Mouse (Mus musculus) left cerebral cortex, adult 8-10 months (tissue): ENCODE results near the gene Fmn2. TPM values are rescaled to one million over a fixed set of nuclear protein-coding genes. Genes with fewer than 3 reads are reported as not detected.

Source experiments
- DNase-seq, 2 experiments: peaks; one replicate each; pipeline ENCODE4 v3.0.0; 2022; ENCODE audit warnings: low spot score in 2 of 2
- total RNA-seq, 4 experiments: library from RNA; stranded (reverse); gene quantifications; 2 replicates each; pipeline ENCODE4 v1.2.4; 2022

The Fmn2 gene
- total RNA-seq, 4 experiments from 2014 or later = 68.5 to 101 (median 83.6) TPM

DNA sequence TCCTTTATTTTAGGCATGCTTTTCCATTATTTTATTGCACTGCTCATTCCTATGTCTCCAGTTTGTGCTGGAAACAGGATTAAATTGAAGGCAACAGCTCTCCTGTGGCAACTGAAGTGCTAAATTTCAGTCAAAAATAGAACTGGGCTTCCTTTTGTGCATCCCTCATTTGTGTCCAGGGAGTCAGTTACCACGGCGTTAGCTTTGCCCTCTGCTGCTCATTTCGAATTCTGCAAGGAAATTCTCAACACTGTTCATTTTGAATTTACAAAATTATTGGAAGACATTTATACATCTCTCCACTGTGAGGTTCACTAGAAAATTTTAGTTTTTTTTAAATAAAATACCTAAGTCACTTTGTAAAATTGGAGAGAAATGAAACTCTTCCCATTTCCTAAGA is 53.8 kb downstream of the Fmn2 start:
- DNase-seq = no peak

DNA sequence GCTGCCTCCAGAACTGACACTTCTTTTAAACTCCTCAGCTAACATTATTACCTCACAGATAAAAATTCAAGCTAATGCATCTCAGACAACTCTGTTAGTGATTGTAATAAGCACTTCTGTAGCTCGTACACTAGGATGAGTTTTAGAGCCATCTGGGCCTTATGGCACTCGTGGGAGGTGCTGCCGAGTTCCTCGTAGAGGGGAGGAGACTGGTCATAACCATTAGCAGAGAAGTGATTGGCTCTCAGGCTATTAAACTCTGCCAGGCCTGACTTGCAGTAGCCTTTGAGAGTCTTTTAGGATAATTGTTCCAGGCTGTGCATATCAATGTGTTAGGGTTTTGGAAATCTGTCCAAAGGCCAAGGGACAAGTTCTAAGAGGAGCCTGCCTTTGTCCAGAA is 55.6 kb downstream of the Fmn2 start:
- peak in 1 of 2 experiments; percentile 24 for DNase-seq

DNA sequence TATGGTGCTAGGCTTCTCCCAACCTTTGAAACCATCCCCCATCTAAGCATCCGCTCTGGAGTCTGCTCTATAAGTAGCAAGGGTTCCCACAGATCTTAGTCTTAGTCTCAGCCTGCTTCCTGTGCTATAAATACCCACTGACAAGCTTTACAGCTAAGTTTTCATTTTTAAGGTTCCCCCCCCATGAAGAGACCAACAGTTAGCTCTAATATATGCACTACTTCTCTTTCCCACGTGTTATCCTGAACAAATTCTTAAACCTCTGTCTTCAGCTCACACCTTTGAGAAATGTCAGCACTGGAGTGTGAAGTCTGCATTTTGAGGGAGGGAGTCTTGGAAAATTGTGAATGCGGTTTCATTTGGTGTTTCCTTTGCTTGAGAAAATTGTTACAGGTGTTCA is 56.2 kb downstream of the Fmn2 start:
- no peak for DNase-seq

DNA sequence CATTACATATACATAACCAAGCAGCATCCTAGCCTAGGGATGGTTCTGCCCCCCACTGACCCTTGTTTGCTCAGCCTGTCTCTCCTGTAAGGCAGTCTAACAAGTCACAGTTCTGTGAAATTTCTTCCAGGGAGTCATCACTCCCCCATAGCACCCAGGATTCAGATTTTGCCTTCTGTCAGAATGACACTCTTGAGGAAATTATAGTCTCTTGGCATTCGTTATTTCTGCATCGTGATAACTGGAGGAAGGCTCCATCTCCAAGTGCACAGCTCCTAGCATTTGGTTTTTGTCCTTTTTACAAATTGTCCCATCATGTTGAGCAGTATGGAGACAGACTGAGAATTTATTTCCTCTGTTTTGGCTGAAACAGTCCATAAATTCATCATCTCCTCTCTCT is 56.9 kb downstream of the Fmn2 start:
- DNase-seq = peak in 1 of 2 experiments; percentile 39

DNA sequence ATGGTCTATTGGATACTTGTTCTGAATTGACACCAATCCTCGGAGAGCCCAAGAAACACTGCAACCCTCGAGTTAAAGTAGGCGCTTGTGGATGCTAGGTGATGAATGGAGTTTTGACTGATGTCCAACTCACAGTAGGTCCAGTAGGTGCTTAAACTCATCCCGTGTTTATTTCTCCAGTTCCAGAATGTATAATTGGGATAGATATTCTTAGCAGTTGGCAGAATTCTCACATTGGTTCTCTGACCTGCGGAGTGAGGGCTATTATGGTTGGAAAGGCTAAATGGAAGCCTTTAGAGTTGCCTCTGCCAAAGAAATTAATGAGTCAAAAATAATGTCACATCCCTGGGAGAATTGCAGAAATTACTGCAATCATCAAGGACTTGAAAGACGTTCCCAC is 62.9 kb downstream of the Fmn2 start:
- no peak for DNase-seq

DNA sequence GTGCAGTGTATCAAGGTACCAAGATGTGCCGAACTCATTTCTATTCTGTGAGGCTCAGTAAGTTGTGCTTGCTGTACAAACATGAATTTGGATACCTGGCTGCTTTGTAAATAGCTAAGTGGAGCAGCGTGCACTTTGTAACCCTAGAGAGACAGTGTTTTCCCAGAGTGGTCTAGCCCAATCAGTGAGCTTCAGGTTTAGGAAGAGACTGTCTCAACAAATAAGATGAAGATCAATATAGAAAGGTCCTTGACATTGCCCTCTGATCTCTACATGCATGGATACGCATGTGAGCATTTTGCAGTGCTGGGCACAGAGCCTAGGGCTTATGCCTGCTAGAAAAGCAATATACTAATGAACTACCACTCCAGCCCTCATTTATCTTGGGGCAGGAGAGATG is 67.0 kb downstream of the Fmn2 start:
- DNase-seq = no peak

DNA sequence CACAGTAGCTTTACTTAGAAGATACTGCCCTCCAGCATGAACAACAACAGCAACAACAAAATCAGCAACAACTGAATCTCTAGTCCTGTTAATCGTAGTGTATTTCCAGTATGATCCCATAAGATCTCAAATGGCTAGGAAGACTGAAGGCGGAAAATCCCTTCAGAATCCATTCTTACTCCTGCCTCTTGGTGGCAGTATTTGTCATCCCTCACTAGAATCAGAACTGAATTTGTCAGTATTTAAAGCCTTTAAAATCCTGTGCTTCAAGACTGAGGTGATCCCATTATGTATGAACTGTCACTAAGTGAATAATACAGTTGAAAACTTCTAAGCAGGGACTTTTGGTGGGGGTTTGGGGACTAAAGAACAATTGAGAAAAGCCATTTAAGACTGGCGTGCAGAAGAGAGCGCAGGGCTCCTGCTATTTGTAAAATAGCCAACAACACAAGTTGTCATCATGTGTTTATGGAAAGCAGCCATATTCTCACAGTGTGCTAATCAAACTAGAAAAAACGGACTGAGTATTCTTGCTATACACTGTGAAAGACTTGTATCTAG is 90.9 kb downstream of the Fmn2 start:
- DNase-seq = no peak

DNA sequence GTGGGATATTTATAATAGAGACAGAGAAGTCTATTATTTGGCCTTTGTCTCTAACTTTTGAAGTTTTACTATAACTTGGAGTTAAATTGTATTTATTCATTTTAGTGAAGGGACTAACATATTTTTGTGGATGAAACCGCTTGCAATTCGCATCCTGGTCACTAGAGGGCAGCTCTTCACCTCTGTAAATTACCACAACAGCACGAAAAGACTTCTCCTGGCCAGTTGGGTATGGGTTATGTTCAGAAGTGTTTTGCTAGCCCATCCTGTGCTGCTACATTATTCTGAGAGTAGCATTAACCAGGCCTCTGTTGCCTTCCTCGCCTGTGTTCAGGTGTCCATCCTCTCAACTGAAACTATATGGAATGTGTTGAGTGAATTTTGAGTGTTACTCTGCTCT is 93.4 kb downstream of the Fmn2 start:
- peak in 1 of 2 experiments; percentile 73 for DNase-seq

DNA sequence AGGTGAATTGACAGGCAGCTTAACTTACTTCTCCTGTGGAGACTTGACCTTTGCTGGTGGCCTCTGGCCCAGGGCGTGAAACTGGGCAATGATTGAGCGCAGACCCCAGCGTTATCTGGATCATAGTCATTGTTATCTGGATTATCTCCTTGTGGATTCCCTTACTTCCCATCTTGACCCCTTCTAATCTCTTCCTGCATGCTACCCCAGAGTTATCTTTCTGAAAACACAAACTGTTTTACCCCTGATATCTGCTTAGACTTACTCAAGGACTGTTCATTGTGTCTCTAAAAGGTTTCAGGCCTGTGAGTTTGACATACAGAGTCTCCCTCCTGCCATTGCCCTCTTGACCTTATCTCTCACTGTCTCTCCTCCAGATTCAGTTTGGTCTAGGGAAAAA is 95.9 kb downstream of the Fmn2 start:
- no peak for DNase-seq

DNA sequence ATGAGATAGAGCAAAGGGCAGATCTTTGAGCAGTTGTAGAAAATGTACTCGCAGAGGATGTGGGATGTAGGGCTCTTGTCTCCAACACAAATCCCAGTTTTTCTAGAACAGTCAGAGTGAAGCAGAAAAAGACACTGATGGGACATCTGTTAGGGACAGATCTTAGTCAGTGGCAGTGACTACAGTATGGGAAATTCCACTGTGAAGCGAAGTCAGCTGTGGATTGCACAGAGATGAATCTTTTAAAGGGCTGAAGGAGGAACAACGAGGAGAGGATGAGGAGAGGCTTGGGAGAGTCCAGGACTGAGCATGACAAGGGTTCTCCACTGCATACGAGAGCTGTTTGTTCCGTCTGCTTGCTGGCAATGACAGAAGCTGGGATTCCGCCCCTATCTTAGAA is 96.6 kb downstream of the Fmn2 start:
- DNase-seq = no peak

DNA sequence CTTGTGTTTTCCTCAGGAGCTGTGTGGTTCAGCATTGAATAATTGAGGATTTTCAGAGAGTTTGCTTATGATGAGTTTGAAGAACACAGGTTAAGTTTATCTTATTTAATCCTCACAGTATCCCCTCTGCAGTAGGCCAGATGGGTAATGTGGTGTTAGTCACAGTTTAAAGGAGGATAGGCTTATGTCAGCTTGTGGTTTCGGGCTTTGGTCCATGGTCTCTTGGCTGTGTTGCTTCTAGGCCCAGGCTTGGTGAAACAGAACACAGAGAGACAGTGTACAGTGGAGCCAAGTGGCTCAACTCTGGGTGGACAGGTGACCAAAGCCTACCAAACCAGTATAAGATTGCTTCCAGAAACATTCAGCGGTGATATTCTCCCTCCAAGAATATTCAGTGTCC is 98.4 kb downstream of the Fmn2 start:
- DNase-seq = no peak

DNA sequence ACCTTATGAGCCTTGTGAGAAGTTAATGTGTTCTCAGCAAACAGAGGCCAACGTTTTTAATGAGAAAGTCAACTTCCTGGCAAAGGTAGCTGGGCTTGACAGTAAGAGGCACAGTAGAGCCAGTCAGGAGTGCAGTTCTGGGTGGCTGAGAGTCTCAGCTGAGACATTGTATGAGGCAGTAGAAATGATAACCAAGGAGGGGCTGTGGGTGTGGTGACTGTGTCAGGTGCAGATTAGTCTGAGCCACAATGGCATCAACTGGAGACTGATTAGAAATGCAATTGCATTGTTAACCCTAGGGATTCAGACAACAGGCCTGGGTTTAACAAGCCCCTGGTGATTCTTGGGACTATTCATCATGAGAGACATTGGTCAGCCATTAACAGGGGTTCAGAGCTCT is 99.0 kb downstream of the Fmn2 start:
- no peak for DNase-seq

DNA sequence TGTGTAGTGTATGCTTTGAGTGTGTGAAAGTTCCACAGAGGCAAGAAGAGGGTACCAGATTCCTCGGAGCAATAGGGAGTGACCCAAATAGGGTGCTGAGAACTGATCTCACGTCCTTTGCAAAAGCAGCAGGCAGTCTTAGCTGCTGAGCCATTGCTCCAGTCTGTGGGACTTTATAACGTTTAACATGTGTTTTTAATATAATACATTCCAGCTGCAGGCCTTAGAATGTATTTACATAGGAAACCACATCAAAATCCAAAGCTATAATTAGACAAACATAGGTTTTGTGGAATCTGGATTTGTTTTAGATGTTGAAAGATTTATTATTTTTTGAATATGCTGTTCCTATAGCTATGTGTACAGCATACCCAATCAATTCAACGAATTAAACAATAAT is 115.7 kb downstream of the Fmn2 start:
- no peak for DNase-seq

DNA sequence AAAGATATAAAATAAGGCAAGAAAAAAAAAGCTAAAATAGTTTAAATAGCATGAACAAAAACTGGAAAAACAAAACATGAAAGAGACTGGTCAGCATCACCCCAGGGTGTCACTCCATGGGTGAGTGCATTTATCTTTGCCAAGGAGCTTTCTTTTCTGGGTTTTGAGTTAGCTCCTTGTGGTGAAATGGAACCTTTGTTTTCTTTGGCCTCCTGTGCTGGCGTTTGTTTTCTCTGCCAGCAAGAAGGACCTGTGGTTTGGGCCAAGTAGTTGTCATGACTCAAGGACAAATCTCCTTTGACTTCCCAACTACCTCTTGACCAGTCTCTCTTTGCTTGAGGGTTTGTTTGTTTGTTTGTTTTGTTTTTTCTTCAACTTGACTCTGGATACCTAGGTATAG is 119.9 kb downstream of the Fmn2 start:
- no peak for DNase-seq

DNA sequence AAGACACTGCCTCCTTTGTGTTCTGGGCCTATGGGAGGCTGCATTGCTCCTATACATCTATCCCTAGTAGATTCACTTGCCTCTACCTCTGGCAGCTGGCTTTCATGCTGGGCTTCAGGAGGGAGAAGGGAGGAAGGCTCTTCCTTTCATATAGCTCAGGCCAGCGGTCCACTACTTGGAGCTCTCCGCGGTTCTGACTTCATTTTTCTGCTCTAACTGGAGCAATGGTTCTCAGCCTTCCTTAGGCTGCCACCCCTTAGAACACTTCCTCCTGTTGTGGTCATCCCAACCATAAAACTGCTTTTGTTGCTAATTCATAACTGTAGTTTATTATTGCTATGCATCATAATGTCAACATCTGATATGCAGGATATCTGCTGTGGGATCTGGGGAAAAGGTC is 121.4 kb downstream of the Fmn2 start:
- no peak for DNase-seq

DNA sequence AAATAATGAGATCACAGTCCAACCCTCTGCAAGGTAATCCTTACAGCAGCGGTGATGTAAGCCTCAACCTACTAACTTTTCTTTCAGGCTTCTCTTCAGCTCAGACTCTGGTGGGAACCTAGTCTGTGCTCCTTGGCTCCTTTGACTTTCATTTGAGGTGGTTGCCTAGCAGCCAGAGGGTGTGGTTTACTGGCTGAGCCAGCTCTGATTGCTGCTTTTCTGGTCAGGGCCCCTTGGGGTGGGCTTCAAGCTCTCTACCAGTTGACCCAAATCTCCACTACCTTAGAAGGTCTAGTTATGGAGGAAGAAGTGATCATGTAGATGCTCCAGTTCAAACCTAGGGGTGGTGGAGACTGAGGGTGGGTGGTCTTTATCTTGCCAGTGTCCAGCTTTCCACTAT is 128.4 kb downstream of the Fmn2 start:
- no peak for DNase-seq

DNA sequence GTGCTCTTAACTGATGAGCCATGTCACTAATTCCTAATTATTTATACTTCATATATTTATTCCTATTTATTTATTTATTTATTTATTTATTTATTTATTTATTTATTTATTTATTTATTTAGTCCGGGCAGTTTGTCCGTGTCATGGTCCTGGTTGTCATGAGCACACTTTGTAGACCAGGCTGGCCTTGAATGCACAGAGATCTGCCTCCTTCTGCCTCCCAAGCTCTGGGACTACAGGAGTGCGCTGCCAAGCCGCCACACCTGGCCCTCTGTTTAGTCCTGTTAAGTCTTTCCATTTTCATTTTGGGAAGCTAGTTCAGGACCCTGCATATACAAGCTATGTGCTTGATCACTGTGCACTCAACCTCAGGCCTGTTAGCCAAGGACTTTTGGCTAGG is 134.7 kb downstream of the Fmn2 start:
- no peak for DNase-seq

DNA sequence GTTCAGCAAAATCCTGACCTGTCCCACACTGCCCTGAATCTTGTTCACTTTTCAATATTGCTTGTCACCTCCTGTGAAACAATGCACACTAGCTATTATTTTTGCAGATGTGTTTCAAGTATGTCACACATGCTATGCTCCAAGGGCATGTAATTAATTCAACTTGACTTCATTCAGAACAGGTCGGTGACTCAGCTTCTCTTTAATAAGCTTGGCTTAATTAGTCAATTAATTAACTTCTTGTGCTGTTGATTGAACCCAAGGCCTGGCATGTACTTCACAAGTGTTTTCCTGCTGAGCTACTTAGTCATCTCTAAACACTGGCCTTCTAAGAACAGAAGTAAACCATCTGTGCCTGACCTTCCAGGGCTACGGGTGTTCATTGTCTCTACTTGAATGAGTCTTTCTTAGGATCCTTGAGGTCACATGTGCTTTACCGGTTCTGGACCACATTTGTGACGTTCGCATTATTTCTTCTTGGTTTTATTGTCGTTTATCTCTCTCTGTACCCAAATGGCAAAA is 136.0 kb downstream of the Fmn2 start:
- DNase-seq = no peak

DNA sequence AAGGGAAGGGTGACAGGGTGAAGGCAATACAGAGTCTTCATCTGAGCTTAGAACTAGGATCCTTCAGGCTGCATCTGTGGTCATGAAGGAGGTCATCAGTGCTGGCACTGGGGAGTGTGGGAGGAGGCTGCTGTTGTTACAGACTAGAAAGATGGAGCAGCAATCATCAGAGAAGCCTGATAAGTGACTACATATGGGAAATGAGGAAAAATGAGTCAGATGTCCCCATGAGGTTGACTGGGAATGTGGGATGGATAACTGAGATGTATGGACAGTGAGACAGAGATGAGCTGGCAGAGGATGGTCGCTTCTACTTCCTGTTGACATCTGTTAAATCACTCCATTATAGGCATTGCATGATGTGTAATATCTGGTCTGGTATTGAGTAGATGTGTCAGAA is 139.3 kb downstream of the Fmn2 start:
- DNase-seq = no peak

DNA sequence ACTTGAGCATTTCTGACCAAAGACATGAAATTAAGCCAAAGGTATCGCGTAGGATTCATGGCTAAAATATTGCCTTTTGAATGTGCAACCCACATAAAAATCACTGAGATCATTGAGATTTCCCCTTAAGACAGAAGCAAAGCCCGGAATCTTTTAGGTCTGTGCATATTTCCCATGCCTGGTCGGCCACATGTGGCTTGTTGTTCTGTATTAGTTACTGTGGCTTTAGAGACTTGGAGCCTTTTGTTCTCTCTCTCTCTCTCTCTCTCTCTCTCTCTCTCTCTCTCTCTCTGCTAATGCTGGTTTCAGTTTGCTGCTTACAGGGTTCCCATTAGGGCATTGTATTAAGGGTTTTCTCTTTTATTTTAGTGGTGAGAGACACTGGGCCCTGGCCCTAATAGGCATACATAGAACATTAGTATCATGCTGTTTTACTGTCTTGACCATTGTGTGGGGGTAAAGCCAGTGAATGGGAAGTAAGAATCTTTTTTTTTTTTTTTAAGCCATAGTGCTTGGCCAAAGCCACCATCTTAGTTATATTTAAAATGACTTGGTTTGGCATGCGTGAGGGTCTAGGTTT is 141.9 kb downstream of the Fmn2 start:
- DNase-seq = no peak

DNA sequence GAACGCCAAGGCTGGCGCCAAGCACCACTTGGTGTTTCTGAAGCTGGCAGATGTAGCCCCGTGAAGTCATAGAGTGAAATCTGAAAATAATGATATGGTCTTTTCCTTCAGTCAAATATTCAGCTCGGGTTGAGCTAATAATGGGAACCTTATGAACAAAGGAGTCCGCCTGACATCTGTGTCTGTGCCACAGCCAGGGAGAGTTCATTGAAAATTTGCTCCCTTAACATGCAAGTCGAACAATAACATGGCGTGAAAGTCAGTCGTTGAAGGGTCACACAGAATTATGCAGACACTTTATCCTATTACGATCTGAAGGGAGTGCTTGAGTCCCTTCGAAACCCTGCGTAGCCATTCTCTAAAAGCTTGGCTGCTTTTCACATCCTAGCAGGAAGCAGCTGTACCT is 147.8 kb downstream of the Fmn2 start:
- no peak for DNase-seq

DNA sequence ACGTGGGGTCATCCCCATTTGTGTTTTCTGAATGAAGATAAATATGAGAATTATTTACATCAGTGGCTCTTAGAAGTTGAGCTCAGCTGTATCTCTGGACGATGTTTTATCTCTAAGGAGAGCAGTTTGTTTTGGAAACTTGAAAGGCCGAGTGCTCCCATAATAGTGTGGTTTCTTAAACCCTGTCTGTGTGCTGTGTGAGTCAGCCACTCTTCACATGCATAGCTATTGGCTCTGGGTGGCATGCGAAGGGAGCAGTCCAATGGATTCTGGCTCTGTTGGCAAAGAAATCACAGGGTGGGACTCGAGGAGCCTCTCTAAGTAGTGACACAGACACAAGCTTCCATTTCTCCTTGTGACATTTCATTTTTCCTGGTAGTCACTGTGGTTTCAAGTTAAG is 152.9 kb downstream of the Fmn2 start:
- DNase-seq = no peak

DNA sequence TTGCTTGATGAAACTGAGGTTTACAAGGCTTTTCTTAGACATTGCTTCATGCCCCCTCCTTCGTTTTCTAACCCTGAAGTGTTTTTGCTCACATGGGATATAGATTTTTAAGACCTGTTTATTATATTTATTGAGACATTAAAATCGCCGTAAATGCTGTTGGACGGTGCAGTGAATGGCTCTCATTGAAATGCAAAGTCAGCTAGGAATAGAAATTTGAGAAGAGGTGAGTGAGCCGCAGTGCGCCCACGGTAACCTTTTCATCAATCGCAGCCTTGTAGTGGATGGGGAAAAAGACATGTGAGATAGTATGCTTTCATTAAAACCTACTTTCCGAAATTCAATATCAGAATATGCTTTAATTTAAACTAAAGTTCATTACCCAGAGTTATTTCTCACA is 153.7 kb downstream of the Fmn2 start:
- no peak for DNase-seq

DNA sequence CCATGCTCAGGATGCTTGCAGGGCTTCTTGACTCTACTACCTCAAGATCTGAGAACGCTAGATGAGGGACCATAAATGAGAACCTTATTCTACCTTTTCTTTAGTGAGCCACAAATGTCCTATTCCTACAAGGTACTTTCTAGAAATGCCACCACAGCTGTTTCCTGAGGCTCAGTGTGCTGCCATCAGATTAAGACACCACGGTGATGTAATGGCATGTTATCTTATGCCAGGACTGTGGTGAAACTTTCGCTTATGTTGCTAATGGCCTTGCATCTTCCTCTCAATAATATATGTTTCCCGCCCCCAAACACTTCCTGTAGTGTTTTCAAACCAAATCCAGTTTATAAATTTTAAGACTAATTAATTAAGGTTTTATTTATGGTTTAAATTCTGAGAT is 154.9 kb downstream of the Fmn2 start:
- DNase-seq = no peak
